Mouse (Mus musculus): ENCODE data around the gene Mut. TPM values are rescaled to one million over a fixed set of nuclear protein-coding genes. Genes with fewer than 3 reads are reported as not detected.

Mut gene
- polyA plus RNA-seq, 1 experiment from 2014 or later, result 40.9 TPM

GRCm38 (mm10) chr17:40904721-40905154, 29.7 kb upstream of the Mut start:
- 4% methylated on average over 13 of the region's 14 CpGs for WGBS
- peak overlapping the region; percentile 70 for H3K4me2 ChIP-seq (ENCODE audit: low read length)
- no peak overlapping the region for H3K27ac ChIP-seq (replicated peaks in 1 of 2; ENCODE audit: control insufficient read depth in 1 of 2, insufficient read depth in 1 of 2, low read depth in 2 of 2, low read length in 2 of 2)
- H3K9ac ChIP-seq (ENCODE audit: low read length), result peak overlapping the region; percentile 11; the same call in 1 of the 2 replicates
- no peaks in the 10 kb centered on the region for H3K9me3 ChIP-seq (ENCODE audit: control insufficient read depth, low read length)
- no peaks in the 10 kb centered on the region for H3K36me3 ChIP-seq (ENCODE audit: control insufficient read depth, insufficient read depth, low read length)
- no peak for ATAC-seq (ENCODE audit: insufficient number of reproducible peaks, insufficient read depth, low FRiP score, low read depth)
- H3K4me3 ChIP-seq (ENCODE audit: control insufficient read depth in 1 of 2, insufficient read depth in 1 of 2, low read depth in 1 of 2, low read length in 2 of 2), result peak overlapping the region; percentile 20 to 36; a peak in 3 of 4 replicates
- H3K27me3 ChIP-seq (ENCODE audit: control insufficient read depth, insufficient read depth, low read length), result no peaks in the 10 kb centered on the region
- peaks cover 4 to 6% of the 10 kb centered on the region in 2 experiments; a peak in 3 of 4 replicates for H3K4me1 ChIP-seq (ENCODE audit: control insufficient read depth in 2 of 2, insufficient read depth in 2 of 2, low read length in 2 of 2)

- no peaks in the 10 kb centered on the region for H3K27me3 ChIP-seq (ENCODE audit: control insufficient read depth, insufficient read depth, low read length)
- H3K9me3 ChIP-seq (ENCODE audit: control insufficient read depth, low read length), result no peaks in the 10 kb centered on the region
- no peak within 1 kb of the TSS for H3K4me2 ChIP-seq (ENCODE audit: low read length)
- 90% methylated on average over 2 of the region's 2 CpGs for WGBS
- no peak within 1 kb of the TSS for H3K27ac ChIP-seq (replicated peaks in 1 of 2; ENCODE audit: control insufficient read depth in 1 of 2, insufficient read depth in 1 of 2, low read depth in 2 of 2, low read length in 2 of 2)
- no peak within 1 kb of the TSS for H3K9ac ChIP-seq (ENCODE audit: low read length)
- no peak for ATAC-seq (ENCODE audit: insufficient number of reproducible peaks, insufficient read depth, low FRiP score, low read depth)
- H3K4me1 ChIP-seq (ENCODE audit: control insufficient read depth in 2 of 2, insufficient read depth in 2 of 2, low read length in 2 of 2), result no peaks in the 10 kb centered on the region
- no peak within 1 kb of the TSS for H3K4me3 ChIP-seq (ENCODE audit: control insufficient read depth in 1 of 2, insufficient read depth in 1 of 2, low read depth in 1 of 2, low read length in 2 of 2)
- no peaks in the 10 kb centered on the region for H3K36me3 ChIP-seq (ENCODE audit: control insufficient read depth, insufficient read depth, low read length)
Observed at GRCm38 (mm10) chr17:40914250-40914649, 20.2 kb upstream of the Mut start, which contains the start of gene Glyatl3. Gene Glyatl3, minus strand, starts transcription at chr17:40914350.

- Histone ChIP-seq H3K36me3 (ENCODE audit: control insufficient read depth, insufficient read depth, low read length) (no peaks in the 10 kb centered on the region), H3K9ac (ENCODE audit: low read length) (no peak overlapping the region), H3K4me3 (ENCODE audit: control insufficient read depth in 1 of 2, insufficient read depth in 1 of 2, low read depth in 1 of 2, low read length in 2 of 2) (no peak overlapping the region), H3K27me3 (ENCODE audit: control insufficient read depth, insufficient read depth, low read length) (no peaks in the 10 kb centered on the region), H3K4me2 (ENCODE audit: low read length) (no peak overlapping the region), H3K9me3 (ENCODE audit: control insufficient read depth, low read length) (no peaks in the 10 kb centered on the region), H3K4me1 (ENCODE audit: control insufficient read depth in 2 of 2, insufficient read depth in 2 of 2, low read length in 2 of 2) (no peaks in the 10 kb centered on the region), H3K27ac (replicated peaks in 1 of 2; ENCODE audit: control insufficient read depth in 1 of 2, insufficient read depth in 1 of 2, low read depth in 2 of 2, low read length in 2 of 2) (no peak overlapping the region)
- WGBS, result 97% methylated on average over 1 of the region's 2 CpGs
- no peak for ATAC-seq (ENCODE audit: insufficient number of reproducible peaks, insufficient read depth, low FRiP score, low read depth)
Observed at GRCm38 (mm10) chr17:40915499-40915898, 19.0 kb upstream of the Mut start.

- ATAC-seq (ENCODE audit: insufficient number of reproducible peaks, insufficient read depth, low FRiP score, low read depth), result no peak
- H3K36me3 ChIP-seq (ENCODE audit: control insufficient read depth, insufficient read depth, low read length), result peaks cover 48% of the 10 kb centered on the region
- peak overlapping the region; percentile 90 for H3K4me2 ChIP-seq (ENCODE audit: low read length)
- peak overlapping the region; percentile 72 to 95 for H3K4me3 ChIP-seq (ENCODE audit: control insufficient read depth in 1 of 2, insufficient read depth in 1 of 2, low read depth in 1 of 2, low read length in 2 of 2)
- H3K27ac ChIP-seq (replicated peaks in 1 of 2; ENCODE audit: control insufficient read depth in 1 of 2, insufficient read depth in 1 of 2, low read depth in 2 of 2, low read length in 2 of 2), result peak overlapping the region; percentile 58 to 62; a peak in 3 of 4 replicates
- 1% methylated on average over 14 of the region's 14 CpGs for WGBS
- peak overlapping the region; percentile 80 for H3K9ac ChIP-seq (ENCODE audit: low read length)
- H3K27me3 ChIP-seq (ENCODE audit: control insufficient read depth, insufficient read depth, low read length), result no peaks in the 10 kb centered on the region
- peaks cover 0 to 3% of the 10 kb centered on the region in 2 experiments; a peak in 1 of 4 replicates for H3K4me1 ChIP-seq (ENCODE audit: control insufficient read depth in 2 of 2, insufficient read depth in 2 of 2, low read length in 2 of 2)
- no peaks in the 10 kb centered on the region for H3K9me3 ChIP-seq (ENCODE audit: control insufficient read depth, low read length)
Observed at GRCm38 (mm10) chr17:40933985-40934384, 500 bp upstream of the Mut start.

DNA sequence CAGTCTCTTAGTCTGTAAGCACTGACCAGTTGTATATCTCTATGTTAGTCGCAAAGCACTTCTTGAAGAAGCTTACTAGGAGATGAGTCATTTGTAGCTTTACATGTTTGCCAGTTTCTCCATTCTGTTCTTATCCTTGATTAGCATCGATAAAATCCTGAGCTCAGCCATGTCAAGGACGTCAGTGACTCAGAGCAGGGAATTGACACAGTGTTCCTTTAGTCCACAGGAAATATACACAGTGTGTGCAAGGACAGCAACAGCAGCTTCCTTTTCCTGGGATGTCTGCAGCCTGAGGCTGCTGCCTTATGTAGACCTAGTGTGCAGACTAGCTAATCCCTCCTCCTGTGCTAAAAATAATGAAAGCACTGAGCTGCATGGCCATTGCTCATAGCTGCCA, 14.0 kb downstream of the Mut start:
- Histone ChIP-seq H3K27me3 (ENCODE audit: control insufficient read depth, insufficient read depth, low read length) (no peaks in the 10 kb centered on the region), H3K9ac (ENCODE audit: low read length) (no peak overlapping the region), H3K4me3 (ENCODE audit: control insufficient read depth in 1 of 2, insufficient read depth in 1 of 2, low read depth in 1 of 2, low read length in 2 of 2) (no peak overlapping the region), H3K4me2 (ENCODE audit: low read length) (no peak overlapping the region), H3K4me1 (ENCODE audit: control insufficient read depth in 2 of 2, insufficient read depth in 2 of 2, low read length in 2 of 2) (no peaks in the 10 kb centered on the region), H3K9me3 (ENCODE audit: control insufficient read depth, low read length) (no peaks in the 10 kb centered on the region), H3K27ac (replicated peaks in 1 of 2; ENCODE audit: control insufficient read depth in 1 of 2, insufficient read depth in 1 of 2, low read depth in 2 of 2, low read length in 2 of 2) (no peak overlapping the region), H3K36me3 (ENCODE audit: control insufficient read depth, insufficient read depth, low read length) (peaks cover 40% of the 10 kb centered on the region)
- ATAC-seq (ENCODE audit: insufficient number of reproducible peaks, insufficient read depth, low FRiP score, low read depth), result no peak
- 64% methylated on average over 3 of the region's 3 CpGs for WGBS

GRCm38 (mm10) chr17:40977914-40978313, 43.4 kb downstream of the Mut start:
- no peak for ATAC-seq (ENCODE audit: insufficient number of reproducible peaks, insufficient read depth, low FRiP score, low read depth)
- Histone ChIP-seq H3K36me3 (ENCODE audit: control insufficient read depth, insufficient read depth, low read length) (no peaks in the 10 kb centered on the region), H3K27me3 (ENCODE audit: control insufficient read depth, insufficient read depth, low read length) (no peaks in the 10 kb centered on the region), H3K9ac (ENCODE audit: low read length) (no peak overlapping the region), H3K4me2 (ENCODE audit: low read length) (no peak overlapping the region), H3K27ac (replicated peaks in 1 of 2; ENCODE audit: control insufficient read depth in 1 of 2, insufficient read depth in 1 of 2, low read depth in 2 of 2, low read length in 2 of 2) (no peak overlapping the region), H3K4me1 (ENCODE audit: control insufficient read depth in 2 of 2, insufficient read depth in 2 of 2, low read length in 2 of 2) (no peaks in the 10 kb centered on the region), H3K9me3 (ENCODE audit: control insufficient read depth, low read length) (no peaks in the 10 kb centered on the region), H3K4me3 (ENCODE audit: control insufficient read depth in 1 of 2, insufficient read depth in 1 of 2, low read depth in 1 of 2, low read length in 2 of 2) (no peak overlapping the region)
- 66% methylated on average over 11 of the region's 11 CpGs for WGBS

GRCm38 (mm10) chr17:40992102-40992501, 57.6 kb downstream of the Mut start:
- H3K9ac ChIP-seq (ENCODE audit: low read length), result no peak overlapping the region
- no peaks in the 10 kb centered on the region for H3K4me1 ChIP-seq (ENCODE audit: control insufficient read depth in 2 of 2, insufficient read depth in 2 of 2, low read length in 2 of 2)
- ATAC-seq (ENCODE audit: insufficient number of reproducible peaks, insufficient read depth, low FRiP score, low read depth), result no peak
- no peak overlapping the region for H3K4me3 ChIP-seq (ENCODE audit: control insufficient read depth in 1 of 2, insufficient read depth in 1 of 2, low read depth in 1 of 2, low read length in 2 of 2)
- no peaks in the 10 kb centered on the region for H3K36me3 ChIP-seq (ENCODE audit: control insufficient read depth, insufficient read depth, low read length)
- no peaks in the 10 kb centered on the region for H3K27me3 ChIP-seq (ENCODE audit: control insufficient read depth, insufficient read depth, low read length)
- H3K9me3 ChIP-seq (ENCODE audit: control insufficient read depth, low read length), result no peaks in the 10 kb centered on the region
- H3K4me2 ChIP-seq (ENCODE audit: low read length), result no peak overlapping the region
- WGBS, result 66% methylated on average over 3 of the region's 3 CpGs
- H3K27ac ChIP-seq (replicated peaks in 1 of 2; ENCODE audit: control insufficient read depth in 1 of 2, insufficient read depth in 1 of 2, low read depth in 2 of 2, low read length in 2 of 2), result no peak overlapping the region
